Mouse (Mus musculus) stomach, postnatal 0 days (tissue): ENCODE results near the gene Kremen2.

Experiments used
- CTCF ChIP-seq: IDR thresholded peaks from 2 replicates; pipeline ENCODE4 v1.5.1; 2016; ENCODE audit warnings: antibody characterized with exemption, low read depth, mild to moderate bottlenecking, moderate library complexity
- EP300 ChIP-seq: optimal IDR thresholded peaks from 2 replicates; pipeline ENCODE3; 2016; ENCODE audit warnings: antibody characterized with exemption

GRCm38 (mm10) chr17:23695801-23696200, 49.8 kb downstream of the Kremen2 start:
- TF ChIP-seq CTCF, result no peak
- no peak for TF ChIP-seq EP300
